9 mouse cellular contexts compared by ENCODE assay signal in genomic region chr6:145968301-145968818, GRCm38 (mm10). TPM values are rescaled to one million over a fixed set of nuclear protein-coding genes. Genes with fewer than 3 reads are reported as not detected.
DNase-seq lines count a peak whose midpoint lies in the region; ATAC-seq and TF ChIP-seq lines count a peak whose summit lies in the region.
"Had no signal": no experiment of that assay in that cellular context is flagged by ENCODE, and none has a peak within 500 bp of the region (broad histone marks: within the 10 kb centered on the region; RNA-seq: fewer than 3 reads in every experiment).

No protein-coding gene starts in this region.

- peak overlapping the region; percentile 55 for H3K27ac ChIP-seq in heart, embryonic 13.5 days (replicated peaks)
- H3K27ac ChIP-seq in liver, postnatal 0 days (ENCODE audit: low read depth): no peak overlapping the region
- H3K27ac ChIP-seq: macrophage had no signal

- H3K36me3 ChIP-seq in heart, embryonic 13.5 days: peaks cover 4% of the 10 kb centered on the region; the same call in 1 of the 2 replicates
- H3K36me3 ChIP-seq in liver, postnatal 0 days (replicated peaks; ENCODE audit: insufficient read depth, low read length): no peaks in the 10 kb centered on the region

- peak; percentile 6 to 50 for DNase-seq in layer of hippocampus, adult 18-20 months (ENCODE audit: low spot score in 2 of 2)
- no peak for DNase-seq in layer of hippocampus, adult 9-10 months (ENCODE audit: low spot score)
- peak; percentile 45 to 48 for DNase-seq in cerebellum, adult 18-20 months
- peak; percentile 46 for DNase-seq in lung, postnatal 14 days
- DNase-seq in liver, postnatal 0 days: no peak

- no peak for ATAC-seq in heart, embryonic 13.5 days (ENCODE audit: extremely low read depth, insufficient number of reproducible peaks, low FRiP score, low TSS enrichment)
- no peak for ATAC-seq in liver, postnatal 0 days
- no peak for ATAC-seq in erythroblast, adult 5-6 weeks (replicated peaks; ENCODE audit: low FRiP score, poor library complexity, severe bottlenecking)
- ATAC-seq in monocyte, adult 5-6 weeks (replicated peaks; ENCODE audit: insufficient number of reproducible peaks, low FRiP score, low TSS enrichment, poor library complexity, severe bottlenecking): no peak

- TF ChIP-seq CTCF in liver, postnatal 0 days (IDR thresholded peaks at IDR 0.05; ENCODE audit: low read depth): no peak

- 49% methylated on average over 7 of the region's 7 CpGs for WGBS in heart, embryonic 13.5 days
- WGBS in liver, postnatal 0 days (ENCODE audit: insufficient replicate concordance): 69% methylated on average over 7 of the region's 7 CpGs

- H3K9ac ChIP-seq in heart, embryonic 13.5 days: no peak overlapping the region
- H3K9ac ChIP-seq in liver, postnatal 0 days (replicated peaks): no peak overlapping the region

- H3K4me3 ChIP-seq in heart, embryonic 13.5 days: no peak overlapping the region
- H3K4me3 ChIP-seq in liver, postnatal 0 days (ENCODE audit: low read depth, low read length): no peak overlapping the region

- no peak overlapping the region for H3K4me2 ChIP-seq in heart, embryonic 13.5 days
- no peak overlapping the region for H3K4me2 ChIP-seq in liver, postnatal 0 days (ENCODE audit: low read depth, low read length)

- H3K27me3 ChIP-seq in heart, embryonic 13.5 days (replicated peaks): no peaks in the 10 kb centered on the region
- H3K27me3 ChIP-seq in liver, postnatal 0 days (ENCODE audit: insufficient read depth, low read length): no peaks in the 10 kb centered on the region

- H3K9me3 ChIP-seq in heart, embryonic 13.5 days: 0 out of 2 replicates have a peak, but pooled peaks cover 4% of the 10 kb centered on the region
- no peaks in the 10 kb centered on the region for H3K9me3 ChIP-seq in liver, postnatal 0 days (ENCODE audit: low read length)

- no peak for TF ChIP-seq EP300 in liver, postnatal 0 days (IDR thresholded peaks at IDR 0.05; ENCODE audit: low read depth)

- peaks cover 49% of the 10 kb centered on the region for H3K4me1 ChIP-seq in heart, embryonic 13.5 days
- peaks cover 2% of the 10 kb centered on the region; the same call in 1 of the 2 replicates for H3K4me1 ChIP-seq in liver, postnatal 0 days (ENCODE audit: insufficient read depth)

RNA-seq across cellular contexts. Expression of gene Sspn, which starts 36.9 kb away (rescaled TPM):
- 1 to 10 TPM; 4.8 to 5.2 TPM for total RNA-seq in layer of hippocampus, adult 18-20 months (2021)
- polyA plus RNA-seq in heart, embryonic 13.5 days (2015; fragmentation: Nextera tagmentation; extraction: Ambion mirVana): 53.4 and 57.1 TPM in 2 replicates
- polyA plus RNA-seq in liver, postnatal 0 days (2015; fragmentation: Nextera tagmentation; extraction: Ambion mirVana): 0.51 and 0.60 TPM in 2 replicates
- total RNA-seq in erythroblast, adult 5-6 weeks (2015; ENCODE audit: low replicate concordance): 0.63 TPM in 1 of 2 replicates, not detected in the other
- 0.14 TPM in 1 of 2 replicates, not detected in the other for total RNA-seq in erythroblast, adult 5-6 weeks (2017; ENCODE audit: low replicate concordance)
- total RNA-seq in monocyte, adult 5-6 weeks (2017): 2.8 to 5.6 TPM (median 4.9 TPM) in 3 replicates

Comparison
In these comparisons a context has a peak if more than half of its experiments do, and no peak if none do; other contexts are left out.
1. DNase-seq: peak in layer of hippocampus, adult 18-20 months (2 of 2), cerebellum, adult 18-20 months (2 of 2) and lung, postnatal 14 days (single experiment); none in layer of hippocampus, adult 9-10 months (single experiment) and liver, postnatal 0 days (single experiment).